Mouse (Mus musculus) lung, embryonic 16.5 days (tissue): ENCODE data around the gene Fem1a. TPM values are rescaled to one million over a fixed set of nuclear protein-coding genes. Genes with fewer than 3 reads are reported as not detected.
A peak's percentile ranks its signal among the peaks of the same experiment; 100 is the strongest.
"Not testable (repeated sequence)": the region's sequence is repeated elsewhere in the genome, so short reads cannot be mapped to it uniquely, and the experiment has no call there.

Experiments
- ATAC-seq: fragments of 200-750 bp; cut with Nextera tagmentation; 2 replicates; pipeline ENCODE4 v1.8.0; 2017; ENCODE audit warnings: low read depth, mild to moderate bottlenecking, moderate library complexity
- H3K27ac ChIP-seq: fragments of 300-500 bp; sonication (generic); 2 replicates; pipeline ENCODE4 v1.5.1; 2014; ENCODE audit warnings: mild to moderate bottlenecking, control low read depth, low read length
- H3K27me3 ChIP-seq: fragments of 300-500 bp; sonication (generic); 2 replicates; pipeline ENCODE4 v1.6.1; 2014; ENCODE audit warnings: low read depth, low read length, mixed read lengths; ENCODE audit not compliant: control insufficient read depth, insufficient read depth
- H3K36me3 ChIP-seq: fragments of 300-500 bp; sonication (generic); 2 replicates; pipeline ENCODE4 v1.6.1; 2014; ENCODE audit warnings: low read length; ENCODE audit not compliant: control insufficient read depth, insufficient read depth
- H3K4me1 ChIP-seq: fragments of 300-500 bp; sonication (generic); replicated peaks from 2 replicates; pipeline ENCODE4 v1.6.1; 2014; ENCODE audit warnings: low read length, mixed read lengths; ENCODE audit not compliant: control insufficient read depth, insufficient read depth
- H3K4me2 ChIP-seq: fragments of 300-500 bp; sonication (generic); 2 replicates; pipeline ENCODE4 v1.6.1; 2014; ENCODE audit warnings: low read depth, low read length, control low read depth
- H3K4me3 ChIP-seq: fragments of 300-500 bp; sonication (generic); 2 replicates; pipeline ENCODE4 v1.5.1; 2014; ENCODE audit warnings: mild to moderate bottlenecking, low read length, control low read depth
- H3K9ac ChIP-seq: fragments of 300-500 bp; sonication (generic); 2 replicates; pipeline ENCODE4 v1.6.1; 2014; ENCODE audit warnings: low read length, control low read depth
- H3K9me3 ChIP-seq: fragments of 300-500 bp; sonication (generic); 2 replicates; pipeline ENCODE4 v1.6.1; 2016; ENCODE audit warnings: low read length; ENCODE audit not compliant: control insufficient read depth
- WGBS: fragments of 180-500 bp; shearing (Covaris S2); extraction: QIAGEN DNeasy Blood & Tissue Kit; methylation state at CpG from one replicate; pipeline ENCODE4 v1.1.7; 2014; 5-methylcytosine and 5-hydroxymethylcytosine counted together
- polyA plus RNA-seq: library from polyadenylated mRNA; unstranded; fragments of >200 nt; fragmentation: Nextera tagmentation; extraction: Ambion mirVana; gene quantifications from 2 replicates; pipeline ENCODE4 v1.2.1, GENCODE M21; 2015

Fem1a gene
- polyA plus RNA-seq, 1 experiment from 2014 or later = 12.1 TPM

DNA sequence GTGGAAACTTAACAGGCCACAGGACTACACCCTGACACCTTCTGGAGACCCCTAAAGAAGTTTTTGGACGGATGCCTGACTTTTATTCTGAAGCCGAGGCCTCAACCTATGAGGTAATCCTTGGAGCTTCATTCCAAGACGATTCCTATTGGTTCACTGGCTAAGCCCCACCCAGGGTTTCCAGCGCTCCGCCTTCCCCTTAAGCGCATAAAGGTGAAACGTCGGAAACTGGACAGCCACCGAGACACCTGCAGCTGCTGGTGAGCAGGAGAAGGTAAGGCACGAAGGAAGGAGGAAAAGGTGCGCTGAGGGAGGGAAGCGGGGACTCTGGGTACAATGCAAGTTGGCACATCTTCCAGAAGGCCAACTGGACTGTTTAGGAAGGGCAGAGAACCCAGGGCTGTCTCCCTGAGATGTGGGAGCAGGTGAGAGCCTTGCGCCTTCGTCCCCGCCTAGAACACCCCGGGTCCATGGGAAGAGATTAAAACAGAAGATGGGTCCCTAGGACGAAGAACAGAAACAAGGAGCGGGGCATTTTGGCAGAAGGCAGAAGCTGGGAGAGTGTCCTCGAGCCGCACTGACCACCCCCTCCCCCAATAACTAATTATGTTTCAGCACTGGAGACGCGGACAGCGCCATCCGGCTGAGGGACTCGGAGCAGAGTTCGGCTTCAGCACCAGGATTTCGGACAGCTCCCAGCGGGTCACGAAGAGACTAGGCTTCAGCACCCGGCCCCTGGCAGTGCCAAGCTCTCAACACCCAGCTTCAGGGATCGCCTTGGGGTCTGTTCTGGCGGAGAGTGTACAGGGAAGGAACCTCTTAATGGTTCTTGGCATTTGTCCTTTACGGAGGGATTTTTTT lies 14.8 kb upstream of the Fem1a start:
- no peaks in the 10 kb centered on the region; the same call in 1 of the 2 replicates for H3K27me3 ChIP-seq

DNA sequence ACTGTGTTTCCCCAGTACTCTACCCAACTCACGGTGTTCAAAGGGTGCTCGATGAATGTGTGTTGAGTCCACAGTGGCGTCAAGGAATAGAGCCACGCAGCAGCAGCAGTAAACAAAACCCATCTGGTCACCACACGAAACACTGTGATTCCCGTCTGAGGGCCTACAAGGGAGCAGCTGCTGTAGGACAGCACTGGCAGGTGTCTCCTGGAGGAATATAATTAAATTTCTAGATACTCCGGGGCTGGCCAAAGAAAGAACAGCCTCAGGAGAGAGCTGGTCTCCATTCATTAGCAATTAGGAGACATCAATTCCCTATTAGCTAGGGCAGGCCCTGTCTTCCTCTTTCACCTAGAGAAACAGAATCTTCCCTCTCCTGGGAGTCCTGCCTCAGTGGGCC lies 11.0 kb upstream of the Fem1a start:
- no peaks in the 10 kb centered on the region for H3K36me3 ChIP-seq
- no peak overlapping the region for H3K4me3 ChIP-seq
- H3K9me3 ChIP-seq = no peaks in the 10 kb centered on the region
- no peaks in the 10 kb centered on the region for H3K4me1 ChIP-seq
- H3K9ac ChIP-seq = no peak overlapping the region
- 52% methylated on average over 7 of the region's 7 CpGs for WGBS
- H3K4me2 ChIP-seq = no peak overlapping the region
- no peak overlapping the region for H3K27ac ChIP-seq
- ATAC-seq = no peak
- no peaks in the 10 kb centered on the region; the same call in 1 of the 2 replicates for H3K27me3 ChIP-seq

More for the DNA sequence above, 14.8 kb upstream of the Fem1a start:
- H3K4me2 ChIP-seq = no peak overlapping the region
- no peak overlapping the region for H3K4me3 ChIP-seq
- no peak overlapping the region for H3K9ac ChIP-seq
- WGBS = 1% methylated on average over 33 of the region's 33 CpGs
- no peak overlapping the region for H3K27ac ChIP-seq
- H3K4me1 ChIP-seq = no peaks in the 10 kb centered on the region
- peak; percentile 83 for ATAC-seq
- no peaks in the 10 kb centered on the region for H3K9me3 ChIP-seq
- H3K36me3 ChIP-seq = no peaks in the 10 kb centered on the region

DNA sequence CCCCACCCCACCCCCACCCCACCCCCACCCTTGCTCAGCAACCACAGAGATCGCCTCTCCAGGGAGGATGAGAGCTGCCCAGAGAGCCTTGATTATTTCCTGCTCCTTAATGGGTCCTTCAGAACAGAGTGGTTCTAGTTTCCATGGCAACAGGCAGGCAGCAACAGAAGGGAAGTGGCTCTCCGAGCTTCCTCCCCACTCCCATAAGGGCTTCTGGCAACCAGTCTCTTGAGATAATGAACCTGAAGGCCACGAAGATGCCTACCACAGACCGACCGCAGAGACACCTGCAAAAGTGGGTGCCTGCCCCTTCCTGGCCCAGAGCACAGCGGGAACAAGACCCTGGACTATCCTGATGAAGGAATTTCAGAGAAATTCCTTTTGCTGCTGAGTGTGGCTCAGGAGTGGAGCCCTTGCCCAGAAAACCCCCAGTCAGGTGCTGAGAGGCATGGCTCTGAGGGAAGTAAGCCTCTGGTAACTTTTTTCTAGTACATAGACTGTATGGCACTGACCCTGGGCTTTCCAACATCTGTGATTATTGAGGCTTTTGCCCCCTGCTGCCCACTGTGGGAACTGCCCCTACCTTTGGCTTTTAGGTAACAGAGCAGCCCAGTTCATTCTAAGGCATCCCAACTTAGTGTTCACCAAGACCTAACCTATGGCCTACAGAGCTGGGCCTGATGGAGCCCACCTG lies 5.3 kb upstream of the Fem1a start:
- Histone ChIP-seq H3K36me3 (no peaks in the 10 kb centered on the region), H3K27ac (peak overlapping the region; percentile 86), H3K9me3 (no peaks in the 10 kb centered on the region), H3K4me2 (peak overlapping the region; percentile 40), H3K4me3 (no peak overlapping the region), H3K27me3 (no peaks in the 10 kb centered on the region), H3K9ac (no peak overlapping the region), H3K4me1 (peaks cover 12% of the 10 kb centered on the region)
- 23% methylated on average over 6 of the region's 6 CpGs for WGBS
- peak; percentile 53 for ATAC-seq

DNA sequence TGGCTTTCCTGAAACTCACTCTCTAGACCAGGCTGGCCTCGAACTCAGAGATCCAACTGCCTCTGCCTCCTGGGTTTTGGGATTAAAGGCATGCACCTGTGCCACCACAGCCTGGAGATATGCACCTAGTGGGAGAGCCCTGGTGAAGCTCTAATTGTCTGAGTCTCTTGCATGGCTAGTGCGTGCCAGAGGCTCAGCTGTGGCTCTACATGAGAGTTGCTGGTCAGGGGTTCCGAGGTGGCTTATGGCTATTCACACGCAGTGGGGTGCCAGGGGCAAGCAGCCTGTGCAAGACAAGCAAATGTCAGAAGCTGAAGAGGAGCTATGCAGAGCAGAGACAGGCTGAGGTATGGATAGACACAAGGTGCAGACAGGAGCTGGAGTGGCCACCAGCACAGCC lies 1.9 kb upstream of the Fem1a start:
- Histone ChIP-seq H3K27ac (no peak overlapping the region), H3K4me3 (no peak overlapping the region), H3K9me3 (no peaks in the 10 kb centered on the region), H3K4me2 (no peak overlapping the region), H3K27me3 (no peaks in the 10 kb centered on the region), H3K36me3 (peaks cover 8% of the 10 kb centered on the region; the same call in 1 of the 2 replicates), H3K9ac (no peak overlapping the region), H3K4me1 (peaks cover 30% of the 10 kb centered on the region)
- ATAC-seq = no peak
- WGBS = 81% methylated on average over 4 of the region's 4 CpGs

DNA sequence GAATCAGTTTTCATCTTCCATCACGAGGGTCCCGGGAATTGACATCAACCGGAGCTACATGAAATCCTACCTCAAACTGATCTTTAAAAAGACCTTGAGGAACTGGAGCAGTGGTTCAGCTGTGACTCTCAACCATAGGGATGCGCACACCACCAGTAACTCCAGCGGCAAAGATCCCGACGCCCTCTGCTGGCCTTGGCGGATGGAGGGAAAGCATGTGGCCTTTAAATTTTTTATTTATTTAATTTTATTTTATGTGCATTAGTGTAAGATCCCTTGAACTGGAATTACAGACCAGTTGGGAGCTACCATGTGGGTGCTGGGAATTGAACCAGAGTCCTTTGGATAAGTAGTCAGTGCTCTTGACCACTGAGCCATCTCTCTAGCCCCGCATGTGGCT lies 1.2 kb upstream of the Fem1a start:
- 15% methylated on average over 9 of the region's 9 CpGs for WGBS
- no peak for ATAC-seq
- Histone ChIP-seq H3K27me3 (no peaks in the 10 kb centered on the region), H3K4me1 (peaks cover 33% of the 10 kb centered on the region), H3K9ac (peak overlapping the region; percentile 46), H3K9me3 (no peaks in the 10 kb centered on the region), H3K27ac (peak overlapping the region; percentile 76), H3K4me3 (peak overlapping the region; percentile 25; the same call in 1 of the 2 replicates), H3K36me3 (peaks cover 11% of the 10 kb centered on the region; the same call in 1 of the 2 replicates), H3K4me2 (peak overlapping the region; percentile 43)

DNA sequence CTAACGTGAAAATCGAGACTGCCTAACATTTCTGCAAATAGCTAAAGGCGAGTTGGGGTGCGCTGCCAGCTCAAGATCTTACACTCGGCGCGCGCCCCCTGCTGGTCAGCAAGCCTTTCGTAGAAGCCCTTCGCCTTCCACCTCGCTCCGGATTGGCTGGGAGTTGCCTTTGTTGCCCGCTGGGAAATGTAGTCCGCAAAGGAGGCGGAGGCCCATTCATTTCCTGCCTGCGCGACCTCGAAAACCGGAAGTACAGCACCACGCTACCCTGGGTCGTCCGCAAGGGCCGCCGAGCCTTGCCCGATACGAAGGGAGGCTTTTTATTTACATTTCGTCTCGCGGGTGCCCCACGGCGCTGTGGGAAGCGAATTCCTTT lies 759 bp upstream of the Fem1a start:
- under 1% methylated on average over 32 of the region's 32 CpGs for WGBS
- Histone ChIP-seq H3K27ac (peak overlapping the region; percentile 97), H3K4me1 (peaks cover 31% of the 10 kb centered on the region)

DNA sequence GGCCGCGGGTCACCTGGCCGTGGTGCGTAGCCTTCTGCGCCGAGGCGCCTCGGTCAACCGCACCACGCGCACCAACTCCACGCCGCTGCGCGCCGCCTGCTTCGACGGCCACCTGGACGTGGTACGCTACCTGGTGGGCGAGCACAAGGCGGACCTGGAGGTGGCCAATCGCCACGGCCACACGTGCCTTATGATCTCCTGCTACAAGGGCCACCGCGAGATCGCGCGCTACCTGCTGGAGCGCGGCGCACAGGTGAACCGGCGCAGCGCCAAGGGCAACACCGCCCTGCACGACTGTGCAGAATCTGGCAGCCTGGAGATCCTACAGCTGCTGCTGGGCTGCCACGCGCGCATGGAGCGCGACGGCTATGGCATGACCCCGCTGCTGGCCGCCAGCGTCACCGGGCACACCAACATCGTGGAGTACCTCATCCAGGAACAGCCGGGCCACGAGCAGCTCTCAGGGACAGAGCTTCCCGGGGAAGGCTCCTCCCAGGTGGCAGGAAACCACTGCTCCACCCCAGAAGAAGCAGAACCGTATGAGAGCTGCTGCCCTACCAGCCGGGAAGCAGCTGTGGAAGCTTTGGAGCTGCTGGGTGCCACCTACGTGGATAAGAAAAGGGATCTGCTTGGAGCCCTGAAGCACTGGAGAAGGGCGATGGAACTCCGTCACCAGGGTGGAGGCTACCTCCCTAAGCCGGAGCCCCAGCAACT lies 728 bp downstream of the Fem1a start:
- H3K4me2 ChIP-seq = peak overlapping the region; percentile 90
- H3K4me3 ChIP-seq = peak overlapping the region; percentile 75
- no peaks in the 10 kb centered on the region for H3K27me3 ChIP-seq
- no peak overlapping the region; the same call in 1 of the 2 replicates for H3K27ac ChIP-seq
- H3K4me1 ChIP-seq = peaks cover 28% of the 10 kb centered on the region
- H3K9me3 ChIP-seq = no peaks in the 10 kb centered on the region
- no peak for ATAC-seq
- peak overlapping the region; percentile 75 for H3K9ac ChIP-seq
- 6% methylated on average over 55 of the region's 58 CpGs for WGBS
- peaks cover 20% of the 10 kb centered on the region for H3K36me3 ChIP-seq

More for the DNA sequence above, 759 bp upstream of the Fem1a start:
- Histone ChIP-seq H3K4me3 (peak overlapping the region; percentile 75), H3K9me3 (no peaks in the 10 kb centered on the region), H3K36me3 (peaks cover 15% of the 10 kb centered on the region; the same call in 1 of the 2 replicates), H3K4me2 (peak overlapping the region; percentile 90), H3K27me3 (no peaks in the 10 kb centered on the region), H3K9ac (peak overlapping the region; percentile 65)
- ATAC-seq = peak; percentile 94

DNA sequence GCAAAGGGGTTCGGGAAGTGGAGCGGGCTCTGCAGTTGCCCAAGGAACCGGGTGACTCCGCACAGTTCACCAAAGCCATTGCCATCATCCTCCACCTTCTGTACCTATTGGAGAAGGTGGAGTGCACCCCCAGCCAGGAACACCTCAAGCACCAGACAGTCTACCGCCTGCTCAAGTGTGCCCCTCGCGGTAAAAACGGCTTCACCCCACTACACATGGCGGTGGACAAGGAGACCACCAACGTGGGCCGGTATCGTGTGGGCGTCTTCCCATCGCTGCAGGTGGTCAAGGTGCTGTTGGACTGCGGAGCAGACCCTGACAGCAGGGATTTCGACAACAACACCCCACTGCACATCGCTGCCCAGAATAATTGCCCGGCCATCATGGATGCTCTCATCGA lies 1.7 kb downstream of the Fem1a start:
- 91% methylated on average over 19 of the region's 19 CpGs for WGBS
- not testable (repeated sequence) for H3K27me3 ChIP-seq, H3K4me3 ChIP-seq, H3K9ac ChIP-seq, H3K9me3 ChIP-seq, H3K4me2 ChIP-seq, H3K27ac ChIP-seq, ATAC-seq
- Histone ChIP-seq H3K36me3 (peaks cover 22% of the 10 kb centered on the region), H3K4me1 (peaks cover 28% of the 10 kb centered on the region)

DNA sequence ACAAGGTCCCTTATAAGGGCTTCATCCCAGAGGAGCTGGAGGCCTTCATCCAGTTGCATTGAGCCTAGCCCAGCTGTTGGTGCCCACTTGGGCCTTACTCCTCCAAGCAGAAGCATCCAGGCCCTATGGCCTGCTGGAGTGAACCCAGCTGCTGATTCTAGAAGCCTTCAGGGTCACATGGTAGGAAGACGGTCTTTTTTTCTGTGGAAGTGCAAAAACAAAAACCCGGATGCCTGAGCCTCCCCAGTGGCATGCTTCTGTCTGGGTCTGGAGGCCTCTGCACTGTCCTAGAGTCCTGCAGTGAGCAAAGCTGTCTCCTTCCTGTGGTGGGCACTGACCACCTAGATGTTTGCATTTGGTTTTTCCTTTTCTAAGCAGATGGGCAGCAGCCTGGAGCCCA lies 2.2 kb downstream of the Fem1a start:
- H3K9me3 ChIP-seq, H3K27ac ChIP-seq, H3K4me2 ChIP-seq, H3K4me3 ChIP-seq, H3K27me3 ChIP-seq, ATAC-seq: not testable (repeated sequence)
- H3K36me3 ChIP-seq = peaks cover 22% of the 10 kb centered on the region
- peak overlapping the region; percentile 32 for H3K9ac ChIP-seq
- 47% methylated on average over 2 of the region's 2 CpGs for WGBS
- peaks cover 28% of the 10 kb centered on the region for H3K4me1 ChIP-seq
